Mouse (Mus musculus) layer of hippocampus, adult 2 months (tissue): ENCODE data around the gene Dgcr2. TPM values are rescaled to one million over a fixed set of nuclear protein-coding genes. Genes with fewer than 3 reads are reported as not detected.

ENCODE experiments used
- DNase-seq, 2 experiments: peaks; one replicate each; pipeline ENCODE4 v3.0.0; 2022; ENCODE audit warnings: low spot score in 2 of 2
- H3K27ac ChIP-seq: fragments of 200-600 bp; 2 replicates; pipeline ENCODE4 v1.8.1; 2022
- H3K4me3 ChIP-seq: fragments of 200-600 bp; 2 replicates; pipeline ENCODE4 v1.8.1; 2022; ENCODE audit warnings: mild to moderate bottlenecking
- CTCF ChIP-seq: fragments of 200-600 bp; conservative IDR thresholded peaks from 2 replicates; pipeline ENCODE4 v1.8.1; 2022; ENCODE audit warnings: antibody characterized with exemption, mild to moderate bottlenecking, moderate library complexity
- total RNA-seq, 2 experiments: library from RNA; stranded (reverse); gene quantifications; 2 replicates each; pipeline ENCODE4 v1.2.3; 2021

The Dgcr2 gene
- total RNA-seq, 2 experiments from 2014 or later: 104 to 112 TPM

- DNase-seq: peak; percentile 86 to 91
Measured at GRCm38 (mm10) chr16:17807192-17808009, 91.0 kb downstream of the Dgcr2 start.

GRCm38 (mm10) chr16:17806581-17807191 lies 91.7 kb downstream of the Dgcr2 start:
- peak overlapping the region; percentile 71 for H3K4me3 ChIP-seq
- H3K27ac ChIP-seq: peak overlapping the region; percentile 90
- TF ChIP-seq CTCF: no peak
- no peak for DNase-seq

More at GRCm38 (mm10) chr16:17807192-17808009, 91.0 kb downstream of the Dgcr2 start:
- peak overlapping the region; percentile 71 for H3K4me3 ChIP-seq
- peak overlapping the region; percentile 90 for H3K27ac ChIP-seq
- TF ChIP-seq CTCF: no peak

GRCm38 (mm10) chr16:17804982-17805381 lies 93.4 kb downstream of the Dgcr2 start:
- H3K4me3 ChIP-seq: no peak overlapping the region; the same call in 1 of the 2 replicates
- no peak for TF ChIP-seq CTCF
- no peak overlapping the region for H3K27ac ChIP-seq
- no peak for DNase-seq

GRCm38 (mm10) chr16:17804449-17804912 lies 93.9 kb downstream of the Dgcr2 start:
- no peak for TF ChIP-seq CTCF
- no peak overlapping the region for H3K27ac ChIP-seq
- no peak for DNase-seq
- peak overlapping the region; percentile 44 for H3K4me3 ChIP-seq

GRCm38 (mm10) chr16:17803675-17804448 lies 94.5 kb downstream of the Dgcr2 start:
- Histone ChIP-seq H3K4me3 (peak overlapping the region; percentile 51), H3K27ac (no peak overlapping the region)
- no peak for DNase-seq
- no peak for TF ChIP-seq CTCF

- no peak for TF ChIP-seq CTCF
- no peak overlapping the region for H3K27ac ChIP-seq
Measured at GRCm38 (mm10) chr16:17802839-17803674, 95.3 kb downstream of the Dgcr2 start.

GRCm38 (mm10) chr16:17802456-17802838 lies 95.9 kb downstream of the Dgcr2 start:
- DNase-seq: no peak

More at GRCm38 (mm10) chr16:17802839-17803674, 95.3 kb downstream of the Dgcr2 start:
- H3K4me3 ChIP-seq: peak overlapping the region; percentile 51
- peak in 1 of 2 experiments; percentile 51 for DNase-seq

GRCm38 (mm10) chr16:17801777-17802455 lies 96.4 kb downstream of the Dgcr2 start:
- no peak for TF ChIP-seq CTCF
- Histone ChIP-seq H3K27ac (no peak overlapping the region), H3K4me3 (no peak overlapping the region)
- no peak for DNase-seq

More at GRCm38 (mm10) chr16:17802456-17802838, 95.9 kb downstream of the Dgcr2 start:
- H3K4me3 ChIP-seq: peak overlapping the region; percentile 51
- TF ChIP-seq CTCF: no peak
- H3K27ac ChIP-seq: no peak overlapping the region

GRCm38 (mm10) chr16:17799584-17799983 lies 98.8 kb downstream of the Dgcr2 start:
- no peak overlapping the region for H3K27ac ChIP-seq
- TF ChIP-seq CTCF: no peak

GRCm38 (mm10) chr16:17798321-17799180 lies 99.8 kb downstream of the Dgcr2 start:
- no peak for TF ChIP-seq CTCF
- no peak overlapping the region for H3K27ac ChIP-seq
- DNase-seq: no peak
- peak overlapping the region; percentile 45; the same call in 1 of the 2 replicates for H3K4me3 ChIP-seq

More at GRCm38 (mm10) chr16:17799584-17799983, 98.8 kb downstream of the Dgcr2 start:
- no peak overlapping the region for H3K4me3 ChIP-seq
- no peak for DNase-seq
